Mouse (Mus musculus): ENCODE results near the gene Bfar.

DNA sequence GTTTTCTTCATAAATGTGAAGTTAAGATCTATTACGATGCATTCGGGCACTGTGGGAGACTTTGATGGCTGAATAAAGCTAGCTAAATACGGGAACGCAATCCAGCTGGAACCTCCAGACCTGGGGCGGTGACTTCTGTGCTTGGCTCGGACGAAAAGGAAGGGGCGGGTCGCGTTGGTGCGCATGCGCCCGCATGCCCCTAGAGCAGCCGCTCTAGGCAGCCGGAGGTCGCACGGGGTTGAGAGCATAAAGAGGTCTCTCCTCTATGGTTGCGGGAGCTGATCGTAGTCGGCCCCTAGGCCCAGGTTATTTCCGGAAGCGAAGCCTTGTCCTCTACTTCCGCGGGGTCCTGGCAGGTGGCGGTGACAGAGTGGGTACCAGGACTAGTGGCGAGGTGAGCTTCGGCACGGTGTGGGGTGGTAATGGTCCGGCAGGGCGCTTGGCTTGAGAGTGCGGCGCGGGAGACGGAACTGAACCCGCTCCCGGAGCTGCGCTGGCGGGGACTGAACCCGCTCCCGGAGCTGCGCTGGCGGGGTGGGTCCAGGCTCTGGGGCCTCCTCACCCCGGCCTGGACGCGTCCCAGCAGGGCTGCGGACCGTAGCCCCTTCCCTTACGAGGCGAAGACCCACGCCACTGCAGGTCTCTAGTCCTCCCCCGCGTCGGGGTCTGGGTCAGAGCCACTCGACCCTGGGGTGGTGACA is at the start of gene Bfar, which contains the start of gene 3110001I22Rik:
- TF ChIP-seq ZC3H11A (IDR thresholded peaks at IDR 0.05; ENCODE audit: borderline replicate concordance, low read depth, low read length) (no peak), CHD2 (IDR thresholded peaks at IDR 0.05; ENCODE audit: low read depth, low read length) (no peak)

All from ES-E14 (cell line).